Mouse (Mus musculus): ENCODE results near the gene Prap1. TPM values are rescaled to one million over a fixed set of nuclear protein-coding genes. Genes with fewer than 3 reads are reported as not detected.

Gene Prap1
- polyA plus RNA-seq, 1 experiment from 2014 or later, result 487 TPM

- H3K4me3 ChIP-seq (replicated peaks), result no peak overlapping the region
- WGBS, result 86% methylated on average over 4 of the region's 4 CpGs
- H3K27me3 ChIP-seq (replicated peaks), result no peaks in the 10 kb centered on the region
- H3K9ac ChIP-seq, result no peak overlapping the region
- H3K9me3 ChIP-seq, result no peaks in the 10 kb centered on the region
- H3K4me2 ChIP-seq (replicated peaks), result no peak overlapping the region
- no peaks in the 10 kb centered on the region for H3K4me1 ChIP-seq (replicated peaks)
- no peak overlapping the region for H3K27ac ChIP-seq
- ATAC-seq, result no peak
- H3K36me3 ChIP-seq, result 0 out of 2 replicates have a peak, but pooled peaks cover 4% of the 10 kb centered on the region
These were observed 51.4 kb downstream of the Prap1 start for GRCm38 (mm10) chr7:140144550-140144949.

Other genes starting within 250 kb of the Prap1 start
- gene Kndc1, start 198.7 kb upstream of the Prap1 start, polyA plus RNA-seq (2015; fragmentation: Nextera tagmentation; extraction: Ambion mirVana), result 0.13 and 0.24 TPM in 2 replicates
- gene Utf1, start 149.6 kb upstream of the Prap1 start, polyA plus RNA-seq (2015; fragmentation: Nextera tagmentation; extraction: Ambion mirVana), result not detected in 2 replicates
- gene 6430531B16Rik, start 114.6 kb upstream of the Prap1 start, polyA plus RNA-seq (2015; fragmentation: Nextera tagmentation; extraction: Ambion mirVana), result 0.15 and 0.24 TPM in 2 replicates
- gene Adam8, start 100.8 kb upstream of the Prap1 start, polyA plus RNA-seq (2015; fragmentation: Nextera tagmentation; extraction: Ambion mirVana), result 1.3 and 2.2 TPM in 2 replicates
- gene Zfp511, start 57.0 kb upstream of the Prap1 start, polyA plus RNA-seq (2015; fragmentation: Nextera tagmentation; extraction: Ambion mirVana), result 32.2 and 32.9 TPM in 2 replicates
- 39.8 and 41.3 TPM in 2 replicates for gene Tubgcp2, start 56.7 kb upstream of the Prap1 start, polyA plus RNA-seq (2015; fragmentation: Nextera tagmentation; extraction: Ambion mirVana)
- not detected in 2 replicates for gene Msx3, start 44.3 kb upstream of the Prap1 start, polyA plus RNA-seq (2015; fragmentation: Nextera tagmentation; extraction: Ambion mirVana)
- gene Caly, start 10.8 kb upstream of the Prap1 start, polyA plus RNA-seq (2015; fragmentation: Nextera tagmentation; extraction: Ambion mirVana), result 3.4 and 3.7 TPM in 2 replicates
- 53.5 and 59.6 TPM in 2 replicates for gene Fuom, start 9.0 kb downstream of the Prap1 start, polyA plus RNA-seq (2015; fragmentation: Nextera tagmentation; extraction: Ambion mirVana)
- gene Paox, start 22.4 kb downstream of the Prap1 start, polyA plus RNA-seq (2015; fragmentation: Nextera tagmentation; extraction: Ambion mirVana), result 38.3 and 38.4 TPM in 2 replicates
- gene Echs1, start 23.1 kb downstream of the Prap1 start, polyA plus RNA-seq (2015; fragmentation: Nextera tagmentation; extraction: Ambion mirVana), result 183 and 188 TPM in 2 replicates
- 24.0 and 27.3 TPM in 2 replicates for gene Mtg1, start 44.2 kb downstream of the Prap1 start, polyA plus RNA-seq (2015; fragmentation: Nextera tagmentation; extraction: Ambion mirVana)
- gene Sprn, start 61.5 kb downstream of the Prap1 start, polyA plus RNA-seq (2015; fragmentation: Nextera tagmentation; extraction: Ambion mirVana), result 1.2 and 1.7 TPM in 2 replicates
- not detected in 2 replicates for gene Olfr522, start 71.4 kb downstream of the Prap1 start, polyA plus RNA-seq (2015; fragmentation: Nextera tagmentation; extraction: Ambion mirVana)
- gene Olfr523, start 79.8 kb downstream of the Prap1 start, polyA plus RNA-seq (2015; fragmentation: Nextera tagmentation; extraction: Ambion mirVana), result not detected in 2 replicates
- not detected in 2 replicates for gene Olfr524, start 112.6 kb downstream of the Prap1 start, polyA plus RNA-seq (2015; fragmentation: Nextera tagmentation; extraction: Ambion mirVana)
- 0.09 and 0.20 TPM in 2 replicates for gene Cd163l1, start 124.9 kb downstream of the Prap1 start, polyA plus RNA-seq (2015; fragmentation: Nextera tagmentation; extraction: Ambion mirVana)
- not detected in 2 replicates for gene 5830411N06Rik, start 153.9 kb downstream of the Prap1 start, polyA plus RNA-seq (2015; fragmentation: Nextera tagmentation; extraction: Ambion mirVana)
- gene Olfr525, start 227.5 kb downstream of the Prap1 start, polyA plus RNA-seq (2015; fragmentation: Nextera tagmentation; extraction: Ambion mirVana), result not detected in 2 replicates
- not detected in 2 replicates for gene Olfr527, start 240.6 kb downstream of the Prap1 start, polyA plus RNA-seq (2015; fragmentation: Nextera tagmentation; extraction: Ambion mirVana)